Mouse (Mus musculus) fibroblast of lung, adult 2 months (primary cell): Measurements from ENCODE around the gene B3gnt7.

Experiments
- DNase-seq: peaks from one replicate; pipeline ENCODE4 v3.0.0-alpha.2; 2011; ENCODE audit warnings: low read depth

B3gnt7 gene

GRCm38 (mm10) chr1:86302532-86302931 lies at the start of gene B3gnt7:
Gene B3gnt7, plus strand, starts transcription at chr1:86302832.
- no peak for DNase-seq

GRCm38 (mm10) chr1:86253410-86253809 lies 49.2 kb upstream of the B3gnt7 start:
- DNase-seq: no peak

DNA sequence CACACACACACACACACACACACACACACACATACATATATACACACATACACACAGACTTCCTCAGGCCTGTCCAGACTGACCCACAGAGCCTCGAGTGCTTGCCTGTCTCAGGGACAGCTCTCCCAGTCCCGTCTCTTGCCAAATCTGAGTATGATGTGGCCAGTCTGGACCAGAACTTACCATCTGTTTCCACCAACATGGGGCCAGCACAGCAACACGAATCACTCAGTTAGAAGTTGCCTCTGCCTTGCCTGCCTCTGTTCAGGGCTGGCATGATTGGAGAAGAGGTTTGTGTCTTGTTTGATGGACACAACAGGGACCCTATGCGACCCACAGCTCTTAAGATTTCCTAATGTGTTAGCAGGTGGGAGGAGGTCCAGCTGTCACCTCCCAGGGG lies 46.3 kb upstream of the B3gnt7 start:
- DNase-seq: no peak

GRCm38 (mm10) chr1:86257228-86257627 lies 45.4 kb upstream of the B3gnt7 start:
- no peak for DNase-seq

- no peak for DNase-seq
Measured at GRCm38 (mm10) chr1:86258171-86258824, 44.3 kb upstream of the B3gnt7 start.

DNA sequence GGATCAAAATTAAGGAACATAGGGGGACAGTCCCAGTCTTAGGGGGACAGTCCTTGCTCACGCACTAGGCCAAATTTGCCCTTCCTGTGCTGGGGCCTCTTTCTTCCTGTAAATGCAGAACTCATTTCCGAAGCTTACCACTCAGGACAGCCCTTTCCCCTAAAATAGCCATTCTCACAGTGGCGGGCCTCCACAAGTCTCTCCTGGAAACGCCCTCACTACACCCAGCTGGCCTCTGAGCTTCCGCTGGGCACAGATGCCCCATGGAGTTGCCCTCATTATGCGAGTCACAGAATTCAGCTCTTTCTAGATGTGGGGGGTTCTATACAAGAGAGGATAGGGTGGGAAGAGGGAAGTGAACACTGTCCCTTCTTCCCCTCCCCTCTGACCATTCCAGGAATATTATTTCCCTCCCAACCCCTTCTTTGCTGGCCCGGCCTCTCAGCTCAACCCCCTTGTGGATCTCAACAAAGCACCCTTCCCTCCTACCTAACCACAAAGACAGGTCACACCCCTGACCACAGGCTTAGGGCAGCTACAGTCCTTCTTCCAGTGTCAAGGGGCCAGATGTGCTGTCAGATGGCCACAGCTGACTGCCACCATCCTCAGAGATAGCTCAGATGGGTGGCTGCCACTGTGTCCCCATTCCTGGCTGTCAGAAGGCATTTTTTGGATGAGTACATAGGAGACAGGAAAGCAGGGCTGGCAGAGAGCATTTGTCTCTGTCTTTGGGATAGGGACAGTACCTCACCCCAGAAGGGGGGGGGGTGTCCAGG lies 38.9 kb upstream of the B3gnt7 start:
- DNase-seq: no peak

GRCm38 (mm10) chr1:86265060-86265459 lies 37.6 kb upstream of the B3gnt7 start:
- no peak for DNase-seq

GRCm38 (mm10) chr1:86268492-86269189 lies 34.0 kb upstream of the B3gnt7 start:
- no peak for DNase-seq

- no peak for DNase-seq
Measured at GRCm38 (mm10) chr1:86269190-86269508, 33.5 kb upstream of the B3gnt7 start.

DNA sequence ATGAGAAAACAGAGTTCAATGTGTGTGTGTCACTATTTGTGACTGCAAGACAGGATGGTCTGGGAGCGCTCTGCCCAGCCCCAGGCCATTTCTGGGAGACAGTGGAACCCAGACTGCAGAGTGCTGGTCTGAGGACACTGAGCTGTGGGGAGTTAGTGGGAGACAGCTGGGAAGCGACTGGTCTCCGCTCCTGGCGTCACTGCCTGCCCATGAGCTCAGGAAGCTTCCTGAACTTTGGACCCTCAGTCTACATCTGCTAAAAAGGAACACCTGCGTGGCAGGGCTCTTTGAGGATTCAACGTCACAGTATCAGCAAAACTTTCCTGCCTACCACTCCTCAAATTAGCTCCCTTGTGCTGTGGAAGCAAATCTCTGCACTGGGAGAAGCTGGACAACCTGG lies 30.9 kb upstream of the B3gnt7 start:
- DNase-seq: no peak

- no peak for DNase-seq
Measured at GRCm38 (mm10) chr1:86277055-86277454, 25.6 kb upstream of the B3gnt7 start.

DNA sequence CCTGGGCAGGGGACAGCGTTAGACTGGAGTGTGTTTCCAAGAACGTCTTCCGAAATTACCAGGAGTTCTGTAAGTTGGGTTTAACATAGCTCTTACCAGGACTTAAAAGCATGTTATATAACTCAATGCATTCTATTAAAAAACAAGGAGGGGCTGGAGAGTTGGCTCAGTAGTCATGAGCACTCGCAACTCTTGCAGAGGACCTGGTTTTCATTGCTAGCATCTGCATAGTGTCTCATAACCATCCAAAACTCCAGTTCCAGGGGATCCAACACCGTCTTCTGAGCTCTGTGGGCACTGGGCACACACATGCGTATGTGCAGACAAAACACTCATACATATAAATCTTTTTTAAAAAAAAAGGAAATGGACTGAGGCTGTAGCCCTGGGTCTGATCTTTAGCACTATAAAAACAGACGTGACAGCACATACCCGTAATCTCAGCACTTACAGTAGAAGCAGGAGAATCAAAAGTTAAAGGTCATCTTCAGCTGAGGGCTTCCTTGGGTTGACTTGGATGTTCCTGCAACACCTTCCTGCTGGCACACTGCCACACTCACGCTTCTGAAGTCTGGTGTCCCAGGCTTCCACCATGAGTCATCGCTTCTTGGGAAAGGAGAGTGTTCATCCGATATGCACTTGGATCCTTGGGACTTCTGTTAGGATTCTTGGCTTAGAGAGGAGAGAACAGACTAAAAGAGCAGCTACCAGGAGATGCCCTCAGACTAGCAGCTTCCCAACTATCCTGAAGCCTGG lies 20.7 kb upstream of the B3gnt7 start:
- no peak for DNase-seq

DNA sequence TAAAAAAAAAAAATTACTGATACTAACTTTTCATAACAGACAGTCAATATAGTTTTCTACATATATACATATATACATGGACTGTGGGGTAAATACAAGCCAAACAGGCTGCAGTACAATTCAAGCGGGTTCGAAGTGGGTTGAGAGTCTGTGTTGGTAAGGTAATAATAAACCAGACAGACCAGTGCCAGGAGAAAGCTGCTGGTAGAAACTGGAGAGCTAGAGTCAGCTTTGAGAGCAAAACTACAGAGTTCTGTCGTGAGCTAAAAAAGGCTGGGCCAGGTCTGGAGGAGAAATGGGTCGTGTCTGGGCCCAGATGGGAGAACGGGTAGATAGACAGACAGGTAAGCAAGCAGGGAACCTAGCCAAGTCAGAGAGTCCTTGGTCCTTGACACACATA lies 18.5 kb upstream of the B3gnt7 start:
- no peak for DNase-seq

- DNase-seq: no peak
Measured at GRCm38 (mm10) chr1:86285295-86285694, 17.3 kb upstream of the B3gnt7 start.

- no peak for DNase-seq
Measured at GRCm38 (mm10) chr1:86287473-86287872, 15.2 kb upstream of the B3gnt7 start.

- no peak for DNase-seq
Measured at GRCm38 (mm10) chr1:86290452-86290851, 12.2 kb upstream of the B3gnt7 start.

DNA sequence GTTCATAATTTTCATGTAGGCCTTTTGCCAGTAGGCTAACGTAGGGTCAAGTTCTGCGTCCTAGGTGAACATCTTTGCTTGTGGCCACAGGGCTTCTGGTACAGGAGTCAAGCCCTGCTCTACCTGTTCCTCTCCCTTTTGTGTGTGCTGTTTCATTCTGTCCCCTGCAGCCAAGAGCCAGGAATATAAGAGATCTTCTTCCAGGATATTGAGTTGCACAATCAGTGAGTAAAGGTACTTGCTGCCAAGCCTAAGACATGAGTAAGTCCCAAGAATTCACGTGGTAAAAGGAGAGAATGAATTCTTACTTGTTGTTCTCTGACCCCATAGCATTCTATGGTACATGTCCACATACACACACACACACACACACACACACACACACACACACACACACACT lies 9.5 kb upstream of the B3gnt7 start:
- peak; percentile 33 for DNase-seq

DNA sequence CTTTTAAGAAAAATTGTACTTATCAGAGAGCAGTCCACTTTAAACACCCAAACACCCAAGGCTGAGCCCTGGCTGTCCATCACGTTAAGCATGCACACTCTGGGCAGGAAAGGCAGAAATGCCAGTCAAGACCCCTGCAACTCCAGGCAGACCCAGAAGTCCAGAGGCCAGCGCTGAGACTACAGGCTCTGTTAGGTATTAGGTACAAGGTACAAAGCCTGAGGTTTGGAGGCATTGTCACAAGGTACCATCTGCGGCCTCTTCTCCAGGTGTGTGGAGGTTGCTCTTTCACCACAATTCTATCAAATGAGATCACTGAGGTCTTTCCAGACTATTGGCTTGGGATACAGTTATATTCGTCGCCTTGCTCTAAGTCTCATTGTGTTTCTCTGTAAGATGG lies 8.8 kb upstream of the B3gnt7 start:
- DNase-seq: no peak

GRCm38 (mm10) chr1:86294472-86294871 lies 8.2 kb upstream of the B3gnt7 start:
- DNase-seq: no peak

GRCm38 (mm10) chr1:86300093-86300492 lies 2.5 kb upstream of the B3gnt7 start:
- DNase-seq: no peak

DNA sequence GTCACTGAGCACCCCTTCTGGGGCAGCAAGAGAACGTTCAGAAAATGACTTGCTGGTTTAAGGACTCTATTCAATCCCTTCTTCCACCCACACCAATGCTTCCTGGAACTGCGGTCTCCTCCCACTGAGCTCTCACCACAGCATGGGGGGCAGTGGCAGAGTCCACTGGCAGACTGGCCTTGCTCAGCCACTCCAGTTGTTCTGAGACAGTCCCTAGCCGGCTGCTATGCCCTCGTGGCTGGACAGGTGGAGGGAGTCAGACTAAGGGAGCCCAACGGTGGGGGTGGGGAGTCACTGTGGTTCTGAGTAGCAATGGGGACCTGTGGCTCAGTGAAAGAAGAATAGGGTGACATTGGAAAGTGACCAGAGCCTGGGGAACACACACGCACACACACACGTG lies 1.9 kb upstream of the B3gnt7 start:
- no peak for DNase-seq

DNA sequence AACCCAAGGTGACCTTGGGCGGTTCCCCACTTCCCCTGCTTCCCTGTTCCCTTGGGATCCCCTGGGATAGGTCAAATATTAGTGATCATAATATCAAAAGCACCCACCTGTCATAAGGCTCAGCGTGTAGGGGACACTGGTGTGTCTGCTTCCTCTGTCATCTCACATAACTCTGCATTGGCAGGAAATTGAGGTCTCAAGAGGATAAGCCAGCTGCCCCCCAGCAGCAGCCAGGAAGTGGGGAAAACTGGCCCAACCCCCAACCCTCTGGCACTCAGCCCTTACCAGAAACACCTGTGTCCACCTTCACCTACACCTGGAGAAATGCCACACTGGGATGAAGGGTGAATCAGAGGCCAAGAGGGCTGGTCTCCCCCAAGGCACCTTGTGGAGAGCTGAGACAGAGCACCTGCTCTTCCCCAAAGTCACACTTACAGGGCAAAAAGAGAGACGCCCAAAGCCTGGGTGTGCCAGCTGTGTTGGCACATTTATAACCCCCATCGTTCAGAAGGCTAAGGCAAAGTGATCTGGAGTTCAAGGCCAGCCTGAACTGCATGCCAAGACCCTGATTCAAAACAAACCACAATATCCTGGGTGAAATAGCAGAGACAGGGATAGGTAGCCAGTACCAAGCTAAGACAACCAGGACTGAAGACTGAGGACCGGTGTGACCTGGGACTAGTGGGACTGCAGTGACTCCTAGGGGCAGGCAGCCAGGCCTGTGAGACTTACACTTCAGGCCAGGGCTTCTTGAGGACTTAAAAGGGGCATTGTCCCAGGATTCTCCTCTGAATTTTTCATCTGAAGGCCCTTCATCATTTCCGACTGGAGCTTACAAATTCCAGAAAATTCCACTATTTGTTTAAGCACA lies 1.2 kb upstream of the B3gnt7 start:
- DNase-seq: no peak
